Mouse (Mus musculus): Measurements from ENCODE around the gene Fkbpl.

- TF ChIP-seq EP300 (IDR thresholded peaks at IDR 0.05; ENCODE audit: low read depth) (no peak), CTCF (IDR thresholded peaks at IDR 0.05; ENCODE audit: low read depth) (no peak)
Measured at GRCm38 (mm10) chr17:34621006-34621405, 23.6 kb upstream of the Fkbpl start.

All from liver, postnatal 0 days (tissue).